Mouse (Mus musculus) heart, embryonic 14.5 days (tissue): Measurements from ENCODE around the gene Chrm1. TPM values are rescaled to one million over a fixed set of nuclear protein-coding genes. Genes with fewer than 3 reads are reported as not detected.
A peak's percentile ranks its signal among the peaks of the same experiment; 100 is the strongest.
"Not testable (repeated sequence)": the region's sequence is repeated elsewhere in the genome, so short reads cannot be mapped to it uniquely, and the experiment has no call there.

Source experiments
- ATAC-seq: fragments of 200-750 bp; cut with Nextera tagmentation; 2 replicates; pipeline ENCODE4 v1.8.0; 2017; ENCODE audit warnings: low read depth, moderate TSS enrichment; ENCODE audit not compliant: insufficient number of reproducible peaks, insufficient read depth, low FRiP score
- H3K27ac ChIP-seq, 2 experiments: fragments of 200-500 bp in 1 of 2; fragments of 300-500 bp in 1 of 2; sonication (generic) in 1 of 2; replicated peaks in 1 of 2; 2 replicates each; pipeline ENCODE4 v1.5.1; 2012 to 2014; ENCODE audit warnings: low read depth in 2 of 2, low read length in 2 of 2, control low read depth in 1 of 2, mild to moderate bottlenecking in 1 of 2, mixed read lengths in 1 of 2; ENCODE audit not compliant: control insufficient read depth in 1 of 2, insufficient read depth in 1 of 2
- H3K27me3 ChIP-seq: fragments of 300-500 bp; sonication (generic); 2 replicates; pipeline ENCODE4 v1.6.1; 2014; ENCODE audit warnings: mild to moderate bottlenecking, low read length, control low read depth; ENCODE audit not compliant: control insufficient read depth, insufficient read depth
- H3K36me3 ChIP-seq: fragments of 300-500 bp; sonication (generic); 2 replicates; pipeline ENCODE4 v1.6.1; 2014; ENCODE audit warnings: mild to moderate bottlenecking, control low read depth, low read length, mixed read lengths; ENCODE audit not compliant: control insufficient read depth, insufficient read depth
- H3K4me1 ChIP-seq, 2 experiments: fragments of 200-500 bp in 1 of 2; fragments of 300-500 bp in 1 of 2; sonication (generic) in 1 of 2; 2 replicates each; pipeline ENCODE4 v1.6.1; 2012 to 2014; ENCODE audit warnings: low read length in 2 of 2, control low read depth in 1 of 2, mixed read lengths in 1 of 2; ENCODE audit not compliant: control insufficient read depth in 2 of 2, insufficient read depth in 2 of 2
- H3K4me2 ChIP-seq: fragments of 300-500 bp; sonication (generic); 2 replicates; pipeline ENCODE4 v1.6.1; 2014; ENCODE audit warnings: mild to moderate bottlenecking, low read length
- H3K4me3 ChIP-seq, 2 experiments: fragments of 200-500 bp in 1 of 2; fragments of 300-500 bp in 1 of 2; sonication (generic) in 1 of 2; 2 replicates each; pipeline ENCODE4 v1.5.1; 2012 to 2014; ENCODE audit warnings: low read length in 2 of 2, mild to moderate bottlenecking in 2 of 2, control low read depth in 1 of 2, low read depth in 1 of 2, moderate library complexity in 1 of 2; ENCODE audit not compliant: control insufficient read depth in 1 of 2, insufficient read depth in 1 of 2
- H3K9ac ChIP-seq: fragments of 300-500 bp; sonication (generic); 2 replicates; pipeline ENCODE4 v1.6.1; 2014; ENCODE audit warnings: mild to moderate bottlenecking, low read length
- H3K9me3 ChIP-seq: fragments of 300-500 bp; sonication (generic); 2 replicates; pipeline ENCODE4 v1.6.1; 2016; ENCODE audit warnings: low read length, control low read depth; ENCODE audit not compliant: control insufficient read depth
- WGBS: fragments of 180-500 bp; shearing (Covaris S2); extraction: QIAGEN DNeasy Blood & Tissue Kit; methylation state at CpG from one replicate; pipeline ENCODE4 v1.1.7; 2014; 5-methylcytosine and 5-hydroxymethylcytosine counted together
- polyA plus RNA-seq: library from polyadenylated mRNA; unstranded; fragments of >200 nt; fragmentation: Nextera tagmentation; extraction: Ambion mirVana; gene quantifications from 2 replicates; pipeline ENCODE4 v1.2.1, GENCODE M21; 2014

The Chrm1 gene
- polyA plus RNA-seq, 1 experiment from 2014 or later: 0.12 TPM

GRCm38 (mm10) chr19:8719037-8719436, 55.4 kb downstream of the Chrm1 start:
- not testable (repeated sequence) for H3K9me3 ChIP-seq, H3K4me3 ChIP-seq, H3K27ac ChIP-seq, H3K9ac ChIP-seq, H3K4me2 ChIP-seq, H3K27me3 ChIP-seq, H3K36me3 ChIP-seq, ATAC-seq
- peaks cover 3 to 15% of the 10 kb centered on the region in 2 experiments for H3K4me1 ChIP-seq

GRCm38 (mm10) chr19:8721378-8721777, 57.8 kb downstream of the Chrm1 start:
- 69% methylated on average over 1 of the region's 1 CpGs for WGBS
- Histone ChIP-seq H3K27ac (no peak overlapping the region), H3K4me1 (peaks cover 2 to 29% of the 10 kb centered on the region in 2 experiments; a peak in 3 of 4 replicates), H3K4me3 (no peak overlapping the region), H3K4me2 (no peak overlapping the region), H3K27me3 (no peaks in the 10 kb centered on the region), H3K36me3 (peaks cover 23% of the 10 kb centered on the region), H3K9ac (peak overlapping the region; percentile 38; the same call in 1 of the 2 replicates), H3K9me3 (no peaks in the 10 kb centered on the region)
- ATAC-seq: no peak

DNA sequence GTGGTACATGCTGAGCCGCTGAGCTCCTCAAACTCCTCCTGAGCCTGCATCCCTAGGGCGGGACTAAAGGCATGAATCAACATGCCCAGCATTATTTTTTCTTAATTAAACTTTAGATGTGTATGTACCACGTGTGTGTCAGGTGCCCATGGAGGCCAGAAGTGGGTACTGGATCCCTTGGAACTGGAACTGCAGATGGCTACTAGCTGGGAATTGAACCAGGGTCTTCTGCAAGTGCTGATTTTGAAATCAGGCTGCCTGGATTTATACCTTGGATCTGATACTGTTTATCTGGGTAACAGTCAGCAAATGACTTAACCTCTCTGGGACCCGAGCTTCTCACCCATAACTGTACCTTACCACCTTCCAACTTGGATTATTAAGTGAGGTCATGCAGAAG, 58.4 kb downstream of the Chrm1 start:
- Histone ChIP-seq H3K9ac (peak overlapping the region; percentile 87), H3K27me3 (no peaks in the 10 kb centered on the region), H3K9me3 (no peaks in the 10 kb centered on the region), H3K27ac (peak overlapping the region in 1 of 2 experiments; percentile 95; a peak in 2 of 4 replicates), H3K4me3 (peak overlapping the region in 1 of 2 experiments; percentile 73; a peak in 2 of 4 replicates), H3K36me3 (peaks cover 29% of the 10 kb centered on the region), H3K4me1 (peaks cover 2 to 29% of the 10 kb centered on the region in 2 experiments; a peak in 3 of 4 replicates), H3K4me2 (peak overlapping the region; percentile 88)
- WGBS: 66% methylated on average over 4 of the region's 4 CpGs
- ATAC-seq: no peak

DNA sequence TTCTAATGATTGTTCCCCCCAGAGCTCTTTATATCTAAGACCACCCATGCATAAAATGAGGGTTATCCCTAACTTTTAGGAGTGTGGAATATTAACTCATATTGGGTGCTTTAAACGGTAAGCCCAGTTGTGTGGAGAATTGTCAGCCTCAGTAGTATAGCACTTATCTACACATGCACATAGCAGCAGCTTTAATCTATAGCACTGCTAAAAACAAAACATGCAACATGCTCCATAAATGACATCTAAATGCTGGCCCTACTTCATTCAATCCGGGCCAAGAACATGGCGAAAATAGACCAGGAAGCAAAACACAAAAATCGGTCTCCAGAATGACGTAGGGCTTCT, 58.9 kb downstream of the Chrm1 start:
- H3K27me3 ChIP-seq: no peaks in the 10 kb centered on the region
- peak overlapping the region; percentile 73 to 89 for H3K4me3 ChIP-seq
- H3K4me1 ChIP-seq: peaks cover 2 to 29% of the 10 kb centered on the region in 2 experiments; a peak in 3 of 4 replicates
- H3K27ac ChIP-seq: peak overlapping the region; percentile 95 to 99
- H3K36me3 ChIP-seq: peaks cover 30% of the 10 kb centered on the region
- H3K4me2 ChIP-seq: peak overlapping the region; percentile 88
- peak overlapping the region; percentile 87 for H3K9ac ChIP-seq
- H3K9me3 ChIP-seq: no peaks in the 10 kb centered on the region
- no peak for ATAC-seq
- WGBS: 0% methylated on average over 5 of the region's 5 CpGs

- under 1% methylated on average over 50 of the region's 50 CpGs for WGBS
- ATAC-seq: peak; percentile 96
Observed at GRCm38 (mm10) chr19:8722907-8723573, 59.5 kb downstream of the Chrm1 start, which contains the start of gene Slc3a2. Gene Slc3a2, minus strand, starts transcription at chr19:8723369.

GRCm38 (mm10) chr19:8723574-8724346, 60.2 kb downstream of the Chrm1 start:
- H3K9me3 ChIP-seq: no peaks in the 10 kb centered on the region
- H3K36me3 ChIP-seq: peaks cover 30% of the 10 kb centered on the region
- peaks cover 2 to 29% of the 10 kb centered on the region in 2 experiments; a peak in 3 of 4 replicates for H3K4me1 ChIP-seq
- H3K27ac ChIP-seq: peak overlapping the region; percentile 86 to 88
- H3K4me3 ChIP-seq: peak overlapping the region; percentile 73 to 91
- ATAC-seq: no peak
- peak overlapping the region; percentile 95 for H3K9ac ChIP-seq
- WGBS: 1% methylated on average over 20 of the region's 20 CpGs
- H3K27me3 ChIP-seq: no peaks in the 10 kb centered on the region
- peak overlapping the region; percentile 79 for H3K4me2 ChIP-seq

More at GRCm38 (mm10) chr19:8722907-8723573, 59.5 kb downstream of the Chrm1 start, which contains the start of gene Slc3a2:
- Histone ChIP-seq H3K36me3 (peaks cover 30% of the 10 kb centered on the region), H3K27me3 (no peaks in the 10 kb centered on the region), H3K27ac (peak within 1 kb of the TSS; percentile 95 to 99), H3K9me3 (no peaks in the 10 kb centered on the region), H3K9ac (peak within 1 kb of the TSS; percentile 95), H3K4me1 (peaks cover 2 to 29% of the 10 kb centered on the region in 2 experiments; a peak in 3 of 4 replicates), H3K4me3 (peak within 1 kb of the TSS; percentile 73 to 91), H3K4me2 (peak within 1 kb of the TSS; percentile 88)

- no peaks in the 10 kb centered on the region for H3K9me3 ChIP-seq
- peak overlapping the region; percentile 79 for H3K4me2 ChIP-seq
- peak overlapping the region; percentile 95 for H3K9ac ChIP-seq
- WGBS: 0% methylated on average over 2 of the region's 2 CpGs
- peak overlapping the region; percentile 73 to 91; a peak in 3 of 4 replicates for H3K4me3 ChIP-seq
- peak overlapping the region in 1 of 2 experiments; percentile 88; a peak in 1 of 4 replicates for H3K27ac ChIP-seq
- H3K27me3 ChIP-seq: no peaks in the 10 kb centered on the region
- peaks cover 2 to 29% of the 10 kb centered on the region in 2 experiments; a peak in 3 of 4 replicates for H3K4me1 ChIP-seq
- H3K36me3 ChIP-seq: peaks cover 30% of the 10 kb centered on the region
- ATAC-seq: no peak
Observed at GRCm38 (mm10) chr19:8724392-8724791, 60.8 kb downstream of the Chrm1 start.
